Mouse (Mus musculus) thymus, adult 2 months (tissue): ENCODE results near the gene Erc1.

Experiments
- CTCF ChIP-seq: fragments of 200-500 bp; IDR thresholded peaks from 2 replicates; pipeline ENCODE4 v1.5.1; 2012; ENCODE audit warnings: mild to moderate bottlenecking, control low read depth, low read length, moderate library complexity, borderline replicate concordance; ENCODE audit not compliant: control insufficient read depth, poor library complexity, insufficient read depth; ENCODE audit errors: extremely low read depth
- POLR2A ChIP-seq: fragments of 200-500 bp; IDR thresholded peaks from 2 replicates; pipeline ENCODE4 v1.6.1; 2012; ENCODE audit warnings: mild to moderate bottlenecking, low read length, control low read depth, moderate library complexity; ENCODE audit not compliant: control insufficient read depth, poor library complexity, insufficient read depth; ENCODE audit errors: extremely low read depth

DNA sequence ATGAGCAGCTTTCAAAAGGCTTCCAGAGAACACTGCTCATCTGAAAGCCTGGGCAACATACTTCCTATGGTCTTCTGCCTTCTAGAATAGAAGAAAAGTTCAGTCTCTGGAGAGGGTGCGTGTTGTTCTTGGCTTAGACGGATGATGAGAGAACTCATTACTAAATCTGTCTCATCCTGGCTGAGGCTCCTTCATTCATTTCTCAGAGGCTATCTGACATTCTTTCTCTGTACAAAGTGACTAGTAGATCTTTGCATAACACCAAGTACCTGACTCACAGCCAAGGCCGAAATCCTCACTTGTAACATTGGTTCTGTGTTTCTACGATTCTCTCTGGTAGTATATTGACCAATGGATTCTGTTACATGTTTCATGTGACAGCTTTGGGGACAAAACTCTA is 252.5 kb downstream of the Erc1 start:
- TF ChIP-seq CTCF (no peak), POLR2A (no peak)
